Mouse (Mus musculus) forebrain, embryonic 11.5 days (tissue): ENCODE data around the gene Frg2f1. TPM values are rescaled to one million over a fixed set of nuclear protein-coding genes. Genes with fewer than 3 reads are reported as not detected.

Experiments used
- ATAC-seq: fragments of 200-750 bp; cut with Nextera tagmentation; replicated peaks from 2 replicates; pipeline ENCODE4 v1.8.0; 2017; ENCODE audit warnings: moderate TSS enrichment; ENCODE audit not compliant: low FRiP score
- DNase-seq: peaks from one replicate; pipeline ENCODE4 v3.0.0-alpha.2; 2017; ENCODE audit warnings: low spot score
- H3K27ac ChIP-seq: fragments of 300-500 bp; sonication (generic); 2 replicates; pipeline ENCODE4 v1.5.1; 2014; ENCODE audit warnings: low read depth, low read length
- H3K27me3 ChIP-seq: fragments of 300-500 bp; sonication (generic); 2 replicates; pipeline ENCODE4 v1.6.1; 2014; ENCODE audit warnings: mild to moderate bottlenecking, low read length, mixed read lengths; ENCODE audit not compliant: control insufficient read depth, insufficient read depth
- H3K36me3 ChIP-seq: fragments of 300-500 bp; sonication (generic); 2 replicates; pipeline ENCODE4 v1.6.1; 2014; ENCODE audit warnings: mild to moderate bottlenecking, low read length, moderate library complexity, mixed read lengths; ENCODE audit not compliant: control insufficient read depth, insufficient read depth
- H3K4me1 ChIP-seq: fragments of 300-500 bp; sonication (generic); replicated peaks from 2 replicates; pipeline ENCODE4 v1.6.1; 2014; ENCODE audit warnings: low read length, mixed read lengths; ENCODE audit not compliant: control insufficient read depth, insufficient read depth
- H3K4me2 ChIP-seq: fragments of 300-500 bp; sonication (generic); 2 replicates; pipeline ENCODE4 v1.6.1; 2014; ENCODE audit warnings: low read depth, mild to moderate bottlenecking, low read length, moderate library complexity, mixed read lengths; ENCODE audit not compliant: severe bottlenecking
- H3K4me3 ChIP-seq: fragments of 300-500 bp; sonication (generic); 2 replicates; pipeline ENCODE4 v1.5.1; 2014; ENCODE audit warnings: low read depth, low read length
- H3K9ac ChIP-seq: fragments of 300-500 bp; sonication (generic); 2 replicates; pipeline ENCODE4 v1.6.1; 2014; ENCODE audit warnings: low read length
- H3K9me3 ChIP-seq: fragments of 300-500 bp; sonication (generic); 2 replicates; pipeline ENCODE4 v1.6.1; 2016; ENCODE audit warnings: low read length, mixed read lengths; ENCODE audit not compliant: control insufficient read depth
- WGBS: fragments of 180-500 bp; shearing (Covaris S2); extraction: QIAGEN DNeasy Blood & Tissue Kit; methylation state at CpG from one replicate; pipeline ENCODE4 v1.1.7; 2014; 5-methylcytosine and 5-hydroxymethylcytosine counted together
- polyA plus RNA-seq: library from polyadenylated mRNA; unstranded; fragments of >200 nt; fragmentation: Nextera tagmentation; extraction: Ambion mirVana; gene quantifications from 2 replicates; pipeline ENCODE4 v1.2.1, GENCODE M21; 2014

Frg2f1 gene
- polyA plus RNA-seq, 1 experiment from 2014 or later = 3.4 TPM

DNA sequence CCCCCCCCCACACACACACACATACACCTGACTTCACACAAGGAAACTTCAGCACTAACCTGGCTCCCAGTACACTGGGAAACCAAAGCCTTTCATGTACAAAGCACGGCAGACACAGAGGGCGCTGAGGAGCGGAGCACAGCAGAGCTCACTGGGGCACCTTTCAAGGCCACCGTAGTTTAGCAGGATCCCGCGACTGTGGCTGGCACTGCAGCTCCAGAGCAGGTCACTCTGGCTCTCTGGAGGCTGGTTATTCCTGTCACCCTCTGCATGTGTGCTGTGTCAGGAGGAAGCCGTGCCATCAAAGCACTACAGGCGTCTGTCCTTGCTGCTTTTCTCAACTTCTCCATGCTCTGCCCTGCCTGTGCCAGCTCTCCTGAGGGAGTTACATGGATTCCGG lies 56.3 kb downstream of the Frg2f1 start:
- H3K4me1 ChIP-seq = no peaks in the 10 kb centered on the region
- DNase-seq (no peak), ATAC-seq (no peak)
- no peaks in the 10 kb centered on the region for H3K36me3 ChIP-seq
- WGBS = 59% methylated on average over 9 of the region's 9 CpGs
- H3K27ac ChIP-seq = no peak overlapping the region
- no peaks in the 10 kb centered on the region for H3K27me3 ChIP-seq
- no peak overlapping the region for H3K4me3 ChIP-seq
- no peak overlapping the region for H3K4me2 ChIP-seq
- H3K9ac ChIP-seq = no peak overlapping the region
- no peaks in the 10 kb centered on the region for H3K9me3 ChIP-seq

Other genes with a start within 250 kb of the Frg2f1 start
- gene Ybx1, start 244.9 kb downstream of the Frg2f1 start, polyA plus RNA-seq = 1,312 and 1,467 TPM in 2 replicates
- 119 and 133 TPM in 2 replicates for gene Ppih, start 219.0 kb downstream of the Frg2f1 start, polyA plus RNA-seq
- gene Ccdc30, start 124.0 kb downstream of the Frg2f1 start, polyA plus RNA-seq = 10.2 and 11.0 TPM in 2 replicates
- gene Ppcs, start 117.1 kb downstream of the Frg2f1 start, polyA plus RNA-seq = 19.5 and 19.9 TPM in 2 replicates
- gene Zmynd12, start 116.7 kb downstream of the Frg2f1 start, polyA plus RNA-seq = not detected in 2 replicates
- gene Rimkla, start 46.9 kb downstream of the Frg2f1 start, polyA plus RNA-seq = 5.2 and 5.6 TPM in 2 replicates
- 27.9 and 30.9 TPM in 2 replicates for gene Foxj3, start 2.5 kb downstream of the Frg2f1 start, polyA plus RNA-seq
- gene Guca2a, start 98.2 kb upstream of the Frg2f1 start, polyA plus RNA-seq = not detected in 2 replicates
- gene Guca2b, start 119.4 kb upstream of the Frg2f1 start, polyA plus RNA-seq = not detected in 2 replicates
- 2.2 and 2.8 TPM in 2 replicates for gene Hivep3, start 194.3 kb upstream of the Frg2f1 start, polyA plus RNA-seq